Mouse (Mus musculus): Measurements from ENCODE around the gene Neurl4. TPM values are rescaled to one million over a fixed set of nuclear protein-coding genes. Genes with fewer than 3 reads are reported as not detected.

Neurl4 gene
- polyA plus RNA-seq, 1 experiment from 2014 or later: 14.2 TPM

- Histone ChIP-seq H3K36me3 (no peaks in the 10 kb centered on the region), H3K4me2 (replicated peaks) (peak overlapping the region; percentile 100), H3K27me3 (peaks cover 19% of the 10 kb centered on the region; the same call in 1 of the 2 replicates), H3K9me3 (no peaks in the 10 kb centered on the region), H3K9ac (peak overlapping the region; percentile 74), H3K4me3 (peak overlapping the region; percentile 61), H3K4me1 (peaks cover 31% of the 10 kb centered on the region), H3K27ac (no peak overlapping the region)
- WGBS: 3% methylated on average over 30 of the region's 30 CpGs
- no peak for ATAC-seq (ENCODE audit: insufficient number of reproducible peaks, insufficient read depth, low FRiP score, low TSS enrichment)
Observed at GRCm38 (mm10) chr11:69936156-69936555, 35.3 kb downstream of the Neurl4 start.

GRCm38 (mm10) chr11:69936714-69937347, 36.0 kb downstream of the Neurl4 start:
- Histone ChIP-seq H3K9ac (peak overlapping the region; percentile 74; the same call in 1 of the 2 replicates), H3K4me2 (replicated peaks) (peak overlapping the region; percentile 100), H3K36me3 (no peaks in the 10 kb centered on the region), H3K27ac (no peak overlapping the region), H3K4me3 (peak overlapping the region; percentile 61), H3K4me1 (peaks cover 31% of the 10 kb centered on the region), H3K27me3 (peaks cover 19% of the 10 kb centered on the region; the same call in 1 of the 2 replicates), H3K9me3 (no peaks in the 10 kb centered on the region)
- 41% methylated on average over 9 of the region's 9 CpGs for WGBS
- ATAC-seq (ENCODE audit: insufficient number of reproducible peaks, insufficient read depth, low FRiP score, low TSS enrichment): no peak

GRCm38 (mm10) chr11:69937385-69937784, 36.5 kb downstream of the Neurl4 start:
- ATAC-seq (ENCODE audit: insufficient number of reproducible peaks, insufficient read depth, low FRiP score, low TSS enrichment): no peak
- peaks cover 19% of the 10 kb centered on the region; the same call in 1 of the 2 replicates for H3K27me3 ChIP-seq
- H3K4me2 ChIP-seq (replicated peaks): peak overlapping the region; percentile 100; the same call in 1 of the 2 replicates
- 0 out of 2 replicates have a peak overlapping the region, but pooled peaks have one; percentile 61 for H3K4me3 ChIP-seq
- no peak overlapping the region for H3K9ac ChIP-seq
- H3K36me3 ChIP-seq: 0 out of 2 replicates have a peak, but pooled peaks cover under 1% of the 10 kb centered on the region
- WGBS: 44% methylated on average over 3 of the region's 4 CpGs
- peaks cover 31% of the 10 kb centered on the region for H3K4me1 ChIP-seq
- H3K27ac ChIP-seq: no peak overlapping the region
- H3K9me3 ChIP-seq: no peaks in the 10 kb centered on the region

- 65% methylated on average over 5 of the region's 5 CpGs for WGBS
- H3K27ac ChIP-seq: no peak overlapping the region
- H3K9me3 ChIP-seq: no peaks in the 10 kb centered on the region
- H3K9ac ChIP-seq: 0 out of 2 replicates have a peak overlapping the region, but pooled peaks have one; percentile 30
- H3K4me1 ChIP-seq: peaks cover 31% of the 10 kb centered on the region
- no peak overlapping the region for H3K4me3 ChIP-seq
- peaks cover 5% of the 10 kb centered on the region for H3K36me3 ChIP-seq
- H3K27me3 ChIP-seq: peaks cover 19% of the 10 kb centered on the region; the same call in 1 of the 2 replicates
- no peak for ATAC-seq (ENCODE audit: insufficient number of reproducible peaks, insufficient read depth, low FRiP score, low TSS enrichment)
- no peak overlapping the region for H3K4me2 ChIP-seq (replicated peaks)
Observed at GRCm38 (mm10) chr11:69937834-69938233, 37.0 kb downstream of the Neurl4 start.

GRCm38 (mm10) chr11:69938401-69938979, 37.6 kb downstream of the Neurl4 start:
- H3K4me3 ChIP-seq: no peak overlapping the region
- H3K9ac ChIP-seq: 0 out of 2 replicates have a peak overlapping the region, but pooled peaks have one; percentile 30
- 18% methylated on average over 9 of the region's 9 CpGs for WGBS
- H3K27ac ChIP-seq: no peak overlapping the region
- H3K27me3 ChIP-seq: peaks cover 19% of the 10 kb centered on the region; the same call in 1 of the 2 replicates
- H3K36me3 ChIP-seq: peaks cover 11% of the 10 kb centered on the region
- ATAC-seq (ENCODE audit: insufficient number of reproducible peaks, insufficient read depth, low FRiP score, low TSS enrichment): no peak
- H3K4me1 ChIP-seq: peaks cover 31% of the 10 kb centered on the region
- H3K4me2 ChIP-seq (replicated peaks): no peak overlapping the region
- no peaks in the 10 kb centered on the region for H3K9me3 ChIP-seq

GRCm38 (mm10) chr11:69939181-69939580, 38.3 kb downstream of the Neurl4 start:
- Histone ChIP-seq H3K27me3 (peaks cover 19% of the 10 kb centered on the region; the same call in 1 of the 2 replicates), H3K4me1 (peaks cover 34% of the 10 kb centered on the region), H3K4me2 (replicated peaks) (no peak overlapping the region), H3K4me3 (no peak overlapping the region), H3K27ac (no peak overlapping the region), H3K9me3 (no peaks in the 10 kb centered on the region), H3K36me3 (peaks cover 16% of the 10 kb centered on the region), H3K9ac (no peak overlapping the region)
- 71% methylated on average over 5 of the region's 5 CpGs for WGBS
- no peak for ATAC-seq (ENCODE audit: insufficient number of reproducible peaks, insufficient read depth, low FRiP score, low TSS enrichment)

GRCm38 (mm10) chr11:69939731-69940130, 38.9 kb downstream of the Neurl4 start:
- no peak for ATAC-seq (ENCODE audit: insufficient number of reproducible peaks, insufficient read depth, low FRiP score, low TSS enrichment)
- Histone ChIP-seq H3K9ac (no peak overlapping the region), H3K36me3 (peaks cover 22% of the 10 kb centered on the region), H3K27me3 (peaks cover 19% of the 10 kb centered on the region; the same call in 1 of the 2 replicates), H3K4me3 (no peak overlapping the region), H3K4me2 (replicated peaks) (no peak overlapping the region), H3K27ac (no peak overlapping the region), H3K4me1 (peaks cover 32% of the 10 kb centered on the region), H3K9me3 (no peaks in the 10 kb centered on the region)
- WGBS: 90% methylated on average over 17 of the region's 17 CpGs

GRCm38 (mm10) chr11:69940962-69941361, 40.1 kb downstream of the Neurl4 start:
- no peak overlapping the region for H3K9ac ChIP-seq
- no peak overlapping the region for H3K4me3 ChIP-seq
- H3K4me1 ChIP-seq: peaks cover 32% of the 10 kb centered on the region
- H3K36me3 ChIP-seq: peaks cover 34% of the 10 kb centered on the region
- no peaks in the 10 kb centered on the region for H3K9me3 ChIP-seq
- no peak for ATAC-seq (ENCODE audit: insufficient number of reproducible peaks, insufficient read depth, low FRiP score, low TSS enrichment)
- peaks cover 19% of the 10 kb centered on the region; the same call in 1 of the 2 replicates for H3K27me3 ChIP-seq
- H3K27ac ChIP-seq: no peak overlapping the region
- WGBS: 84% methylated on average over 4 of the region's 4 CpGs
- H3K4me2 ChIP-seq (replicated peaks): no peak overlapping the region

GRCm38 (mm10) chr11:69945216-69945615, 44.3 kb downstream of the Neurl4 start:
- Histone ChIP-seq H3K4me3 (no peak overlapping the region), H3K9me3 (no peaks in the 10 kb centered on the region), H3K9ac (peak overlapping the region; percentile 15; the same call in 1 of the 2 replicates), H3K27ac (no peak overlapping the region), H3K4me2 (replicated peaks) (no peak overlapping the region), H3K27me3 (no peaks in the 10 kb centered on the region), H3K36me3 (peaks cover 34% of the 10 kb centered on the region), H3K4me1 (peaks cover 14% of the 10 kb centered on the region)
- WGBS: 78% methylated on average over 13 of the region's 13 CpGs
- ATAC-seq (ENCODE audit: insufficient number of reproducible peaks, insufficient read depth, low FRiP score, low TSS enrichment): no peak

- peaks cover 14% of the 10 kb centered on the region for H3K4me1 ChIP-seq
- H3K4me3 ChIP-seq: peak overlapping the region; percentile 45
- H3K4me2 ChIP-seq (replicated peaks): peak overlapping the region; percentile 55
- WGBS: 93% methylated on average over 18 of the region's 18 CpGs
- no peaks in the 10 kb centered on the region for H3K27me3 ChIP-seq
- H3K27ac ChIP-seq: peak overlapping the region; percentile 90; the same call in 1 of the 2 replicates
- peak overlapping the region; percentile 15; the same call in 1 of the 2 replicates for H3K9ac ChIP-seq
- no peaks in the 10 kb centered on the region for H3K9me3 ChIP-seq
- peaks cover 34% of the 10 kb centered on the region for H3K36me3 ChIP-seq
- ATAC-seq (ENCODE audit: insufficient number of reproducible peaks, insufficient read depth, low FRiP score, low TSS enrichment): no peak
Observed at GRCm38 (mm10) chr11:69945997-69946891, 45.4 kb downstream of the Neurl4 start.
